Mouse (Mus musculus) adrenal gland, adult 18-20 months (tissue): ENCODE results near the gene Prkce. TPM values are rescaled to one million over a fixed set of nuclear protein-coding genes. Genes with fewer than 3 reads are reported as not detected.

Source experiments
- DNase-seq, 2 experiments: peaks; one replicate each; pipeline ENCODE4 v3.0.0; 2021 to 2022; ENCODE audit warnings: low spot score in 2 of 2
- total RNA-seq, 2 experiments: library from RNA; stranded (reverse); gene quantifications; 1 replicate in 1 of 2; 2 replicates in 1 of 2; pipeline ENCODE4 v1.2.3; 2021

Gene Prkce
- total RNA-seq, 2 experiments from 2014 or later = 17.5 to 22.9 TPM

GRCm38 (mm10) chr17:86292711-86293110, 125.1 kb downstream of the Prkce start:
- no peak for DNase-seq

DNA sequence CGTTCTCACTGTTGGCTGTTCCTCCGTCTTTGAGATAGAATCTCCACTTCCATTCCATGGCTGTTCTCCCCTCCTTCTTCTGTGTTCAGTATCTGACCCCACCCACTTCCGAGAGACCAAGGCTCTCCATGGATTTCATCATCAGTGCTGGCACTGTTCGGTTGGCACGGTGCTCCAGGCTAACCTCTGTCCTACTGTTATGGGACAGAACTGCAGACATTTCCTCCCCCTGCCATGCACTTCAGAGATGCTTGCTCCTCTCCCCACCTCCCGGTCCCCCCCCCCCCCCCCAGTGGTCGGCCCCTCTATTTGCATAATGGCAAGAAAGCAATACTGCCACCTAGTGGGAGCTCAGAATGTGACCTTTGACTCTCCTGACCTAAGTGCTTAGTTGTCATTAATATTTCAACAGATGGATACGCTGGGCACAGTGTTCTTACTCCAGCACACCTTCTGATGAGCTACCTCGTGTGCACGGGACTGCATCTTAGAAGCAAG, 125.7 kb downstream of the Prkce start:
- DNase-seq = peak; percentile 46 to 60

DNA sequence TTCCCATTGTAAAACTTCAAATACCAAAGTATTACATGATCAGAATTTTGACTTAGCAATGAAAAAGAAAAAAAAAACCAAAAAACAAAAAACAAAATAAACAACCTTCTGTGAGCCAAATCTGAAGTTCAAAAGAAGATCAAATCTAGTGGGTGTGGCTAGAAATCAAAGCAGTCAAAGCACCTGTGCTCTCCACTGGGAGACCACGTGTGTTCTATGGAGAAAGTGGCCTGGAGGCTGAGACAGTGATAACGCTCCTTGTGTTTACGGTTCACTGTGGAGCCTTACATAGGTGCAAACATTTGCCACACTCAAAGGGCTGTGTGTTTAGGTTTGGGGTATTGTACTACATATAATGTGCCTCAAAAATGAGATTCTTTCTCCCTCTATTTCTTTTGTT, 132.0 kb downstream of the Prkce start:
- DNase-seq = no peak

GRCm38 (mm10) chr17:86300774-86301595, 133.4 kb downstream of the Prkce start:
- no peak for DNase-seq

- no peak for DNase-seq
Measured at GRCm38 (mm10) chr17:86302266-86302665, 134.7 kb downstream of the Prkce start.

- DNase-seq = no peak
Measured at GRCm38 (mm10) chr17:86302861-86303331, 135.3 kb downstream of the Prkce start.

DNA sequence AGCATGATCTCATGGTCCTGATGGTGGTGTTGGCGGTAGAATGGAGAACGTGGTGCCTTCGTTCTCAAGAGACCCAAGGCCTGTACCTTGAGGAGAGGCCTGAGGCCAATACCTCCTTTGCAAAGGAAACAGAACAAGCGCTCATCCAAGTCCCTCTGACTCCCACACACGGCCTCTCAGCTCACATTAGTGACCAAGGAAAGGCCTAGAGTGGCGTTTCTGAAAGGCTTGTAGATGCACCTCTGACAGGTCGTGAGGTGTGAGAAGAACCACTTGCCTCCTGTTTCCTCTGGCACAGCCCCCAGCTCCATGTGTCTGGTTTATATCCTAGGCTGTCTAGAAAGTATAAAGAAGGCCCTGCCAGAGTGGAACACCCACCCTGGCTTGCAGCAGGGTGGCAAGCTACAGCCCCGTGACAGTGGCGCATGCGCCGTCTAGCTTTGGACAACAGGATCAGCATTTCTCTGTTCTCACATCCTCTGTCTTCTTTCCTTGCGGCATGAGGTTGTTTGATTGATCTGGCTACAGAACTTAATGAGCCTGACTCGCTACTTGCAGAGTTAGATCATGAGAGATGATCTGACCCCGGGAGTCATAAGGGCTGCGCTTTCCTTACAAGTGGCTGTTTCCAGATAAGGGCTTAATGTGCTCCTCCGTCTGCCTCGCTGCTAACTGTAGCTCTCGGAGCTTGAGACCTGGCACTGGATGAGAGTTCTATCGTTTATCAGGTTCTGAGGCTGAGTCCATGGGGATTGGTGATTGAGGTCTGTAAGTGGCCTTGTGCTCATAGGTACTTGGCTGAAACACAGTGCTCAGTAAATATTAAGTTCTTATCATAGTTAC, 136.0 kb downstream of the Prkce start:
- no peak for DNase-seq

GRCm38 (mm10) chr17:86304923-86305630, 137.5 kb downstream of the Prkce start:
- no peak for DNase-seq

DNA sequence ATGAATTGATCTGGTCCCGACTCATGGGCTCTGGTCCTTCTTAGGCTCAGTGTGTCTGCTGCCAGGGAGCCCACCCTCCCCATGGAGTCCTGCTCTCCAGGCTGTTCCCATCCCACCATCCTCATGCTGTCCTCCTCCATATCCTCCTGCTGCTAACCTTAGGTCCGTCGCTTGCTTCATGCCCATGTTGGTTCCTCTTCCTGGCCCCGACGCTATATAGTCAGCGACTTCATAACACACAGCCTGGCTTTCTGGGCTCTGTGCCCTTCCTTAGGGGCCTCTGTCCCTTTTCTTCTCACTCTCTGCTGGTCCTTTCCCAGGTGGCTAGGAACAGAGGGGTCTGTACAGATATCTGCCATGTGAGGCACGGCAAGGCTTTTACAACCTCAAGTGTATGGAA, 138.6 kb downstream of the Prkce start:
- DNase-seq = no peak

DNA sequence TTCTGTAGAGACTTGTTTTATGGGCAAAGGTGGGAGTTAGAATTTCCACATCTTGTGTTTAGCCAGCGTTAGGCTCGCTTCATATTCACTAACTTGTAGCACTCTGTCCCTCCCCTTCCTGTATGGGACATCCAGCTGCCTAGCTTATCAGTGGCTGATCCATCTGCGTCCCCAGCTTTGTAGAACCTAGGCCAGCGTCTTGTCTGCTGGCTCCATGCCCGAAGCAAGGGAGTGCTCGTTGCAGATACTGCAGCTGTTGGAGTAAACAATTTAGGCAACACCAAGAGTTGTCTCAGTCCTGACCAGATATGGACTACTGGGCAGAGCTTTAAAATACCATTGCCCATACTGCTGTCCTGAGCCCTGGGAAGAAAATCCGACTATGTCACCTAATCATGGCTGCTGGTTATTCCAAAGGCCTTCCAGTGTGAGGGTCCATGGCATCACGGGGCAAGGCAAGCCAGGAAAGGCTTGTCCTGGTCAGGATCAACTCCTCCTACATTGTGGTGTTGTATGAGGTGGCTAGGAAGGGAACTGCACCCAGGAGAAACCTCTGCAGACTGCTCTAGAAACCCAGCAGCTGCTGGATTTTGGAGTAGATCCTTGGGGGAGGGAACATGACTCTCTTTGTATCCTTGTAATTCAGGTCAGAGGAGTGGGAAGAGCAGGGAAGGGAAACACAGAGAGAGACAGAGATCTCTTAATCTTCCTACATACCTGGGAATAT, 146.0 kb downstream of the Prkce start:
- DNase-seq = no peak

DNA sequence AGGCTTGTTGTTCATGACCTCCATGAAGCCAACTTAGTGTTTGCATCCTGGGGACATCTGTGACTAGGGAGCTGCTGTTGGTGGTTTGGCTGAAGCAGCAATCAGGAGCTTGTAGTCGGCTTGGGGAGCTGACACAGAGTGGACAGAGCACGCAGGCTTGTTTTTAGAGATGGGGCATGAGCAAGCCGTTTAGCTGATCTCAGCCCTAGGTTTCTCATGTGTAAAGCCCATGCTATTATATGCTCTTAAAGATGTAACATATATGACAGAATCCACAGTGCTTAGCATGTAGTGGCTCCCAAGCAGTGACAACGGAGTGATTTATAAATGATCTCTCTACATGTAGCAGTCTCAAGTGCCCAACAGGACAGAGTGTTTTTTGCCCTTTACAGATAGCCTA, 148.3 kb downstream of the Prkce start:
- no peak for DNase-seq

- DNase-seq = no peak
Measured at GRCm38 (mm10) chr17:86316771-86317170, 149.2 kb downstream of the Prkce start.

- no peak for DNase-seq
Measured at GRCm38 (mm10) chr17:86317197-86317596, 149.6 kb downstream of the Prkce start.

DNA sequence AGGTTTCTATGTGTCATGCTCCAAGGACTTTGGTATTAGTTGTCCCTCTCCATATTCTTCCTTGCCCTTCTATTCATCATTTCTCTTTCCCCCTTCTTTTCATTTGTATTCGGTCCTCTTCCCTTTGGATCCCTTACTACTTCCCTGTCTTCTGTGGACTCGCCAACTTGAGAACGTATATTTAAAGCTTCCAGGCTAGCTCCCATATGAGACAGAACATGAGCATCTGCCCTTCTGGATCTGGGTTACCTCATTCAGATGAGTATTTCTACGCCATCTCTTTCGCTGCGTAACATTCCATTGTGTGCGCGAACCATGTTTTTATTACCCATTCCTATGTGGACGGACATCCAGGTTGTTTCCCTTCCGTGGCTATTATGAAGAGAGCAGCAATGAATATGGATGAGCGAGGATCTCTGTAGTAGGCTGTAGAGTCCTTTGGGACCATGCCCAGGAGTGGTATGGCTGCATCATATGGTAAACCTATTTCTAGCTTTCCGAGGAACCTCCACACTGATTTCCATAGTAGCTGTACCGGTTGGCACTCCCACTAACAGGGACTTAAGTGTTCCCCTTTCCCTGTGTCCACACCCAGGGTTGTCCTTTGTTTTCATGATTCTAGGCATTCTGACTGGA, 152.5 kb downstream of the Prkce start:
- no peak for DNase-seq

- DNase-seq = no peak
Measured at GRCm38 (mm10) chr17:86322840-86323239, 155.3 kb downstream of the Prkce start.

GRCm38 (mm10) chr17:86323310-86323709, 155.7 kb downstream of the Prkce start:
- DNase-seq = no peak

- no peak for DNase-seq
Measured at GRCm38 (mm10) chr17:86323909-86324686, 156.5 kb downstream of the Prkce start.

DNA sequence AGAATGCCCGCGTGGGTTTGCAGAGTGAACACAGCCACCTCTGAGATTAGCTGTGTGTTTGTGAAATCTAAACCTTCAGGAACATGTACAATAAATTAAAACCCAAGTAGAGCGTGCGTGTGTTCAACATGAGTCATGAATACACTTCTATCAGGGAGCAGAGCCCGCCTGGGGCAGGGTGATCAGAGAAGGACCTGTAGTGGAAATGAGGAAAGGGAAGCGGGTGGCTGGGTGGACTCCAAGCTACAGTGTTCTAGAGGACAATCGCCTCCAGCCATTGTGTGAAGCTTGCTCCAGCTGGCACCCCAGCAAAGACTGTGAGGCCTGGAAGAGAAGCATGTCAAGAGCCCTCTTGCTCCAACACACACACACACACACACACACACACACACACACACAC, 157.2 kb downstream of the Prkce start:
- DNase-seq = no peak

DNA sequence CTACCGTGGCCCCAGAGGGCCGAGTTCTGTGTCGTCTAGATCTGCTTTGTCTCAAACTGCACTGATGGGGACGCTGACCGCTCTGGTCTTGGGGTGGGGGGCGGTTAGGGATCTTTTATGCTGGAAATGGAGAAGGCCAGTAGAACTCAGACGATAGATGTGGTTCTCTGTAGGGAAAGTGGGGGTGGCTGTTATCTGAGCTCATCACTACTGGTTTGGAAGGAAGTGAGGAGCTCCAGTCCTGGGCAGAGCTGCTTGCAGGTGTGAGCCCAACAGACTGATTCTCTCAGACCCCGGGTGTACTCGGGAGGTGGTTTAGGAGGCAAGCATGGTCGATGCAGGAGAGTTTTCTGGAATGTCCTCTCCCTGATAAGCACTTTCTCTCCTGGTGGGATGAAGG, 157.7 kb downstream of the Prkce start:
- DNase-seq = no peak
